Mouse (Mus musculus) kidney, postnatal 0 days (tissue): ENCODE results near the gene Amotl1. TPM values are rescaled to one million over a fixed set of nuclear protein-coding genes. Genes with fewer than 3 reads are reported as not detected.

Source experiments
- ATAC-seq: fragments of 200-750 bp; cut with Nextera tagmentation; replicated peaks from 2 replicates; pipeline ENCODE4 v1.8.0; 2017; ENCODE audit warnings: low read depth, moderate number of reproducible peaks, moderate TSS enrichment, moderate library complexity; ENCODE audit not compliant: low FRiP score
- DNase-seq: peaks from one replicate; pipeline ENCODE4 v3.0.0-alpha.2; 2016; ENCODE audit warnings: low spot score
- H3K27ac ChIP-seq: fragments of 300-500 bp; sonication (generic); 2 replicates; pipeline ENCODE4 v1.5.1; 2014; ENCODE audit warnings: mild to moderate bottlenecking
- H3K27me3 ChIP-seq: fragments of 300-500 bp; sonication (generic); 2 replicates; pipeline ENCODE4 v1.6.1; 2014; ENCODE audit warnings: low read length, mixed read lengths; ENCODE audit not compliant: insufficient read depth
- H3K36me3 ChIP-seq: fragments of 300-500 bp; sonication (generic); 2 replicates; pipeline ENCODE4 v1.6.1; 2014; ENCODE audit warnings: low read length, mixed read lengths; ENCODE audit not compliant: insufficient read depth
- H3K4me1 ChIP-seq: fragments of 300-500 bp; sonication (generic); replicated peaks from 2 replicates; pipeline ENCODE4 v1.6.1; 2014; ENCODE audit warnings: antibody characterized with exemption, low read length, mixed read lengths; ENCODE audit not compliant: insufficient read depth
- H3K4me2 ChIP-seq: fragments of 300-500 bp; sonication (generic); 2 replicates; pipeline ENCODE4 v1.6.1; 2014; ENCODE audit warnings: mild to moderate bottlenecking, low read length, moderate library complexity, mixed read lengths
- H3K4me3 ChIP-seq: fragments of 300-500 bp; sonication (generic); replicated peaks from 2 replicates; pipeline ENCODE4 v1.5.1; 2014; ENCODE audit warnings: low read depth, low read length
- H3K9ac ChIP-seq: fragments of 300-500 bp; sonication (generic); 2 replicates; pipeline ENCODE4 v1.6.1; 2014; ENCODE audit warnings: low read depth, low read length
- H3K9me3 ChIP-seq: fragments of 300-500 bp; sonication (generic); replicated peaks from 2 replicates; pipeline ENCODE4 v1.6.1; 2016; ENCODE audit warnings: low read length, inconsistent platforms, mixed read lengths
- CTCF ChIP-seq: IDR thresholded peaks from 2 replicates; pipeline ENCODE4 v1.5.1; 2016; ENCODE audit warnings: antibody characterized with exemption, low read depth, mild to moderate bottlenecking, moderate library complexity
- WGBS: fragments of 180-500 bp; shearing (Covaris S2); extraction: QIAGEN DNeasy Blood & Tissue Kit; methylation state at CpG from one replicate; pipeline ENCODE4 v1.1.7; 2014; 5-methylcytosine and 5-hydroxymethylcytosine counted together
- polyA plus RNA-seq: library from polyadenylated mRNA; unstranded; fragments of >200 nt; fragmentation: Nextera tagmentation; extraction: Ambion mirVana; gene quantifications from 2 replicates; pipeline ENCODE4 v1.2.1, GENCODE M21; 2015

The Amotl1 gene
- polyA plus RNA-seq, 1 experiment from 2014 or later, result 12.0 TPM

GRCm38 (mm10) chr9:14500023-14500915 is 144.6 kb downstream of the Amotl1 start, which contains the start of the genes Kdm4d and Cwc15:
Kdm4d (minus strand) TSS chr9:14500482.
Cwc15 (plus strand) TSS chr9:14500617.
- ATAC-seq, result peak; percentile 98
- WGBS, result 1% methylated on average over 59 of the region's 59 CpGs

GRCm38 (mm10) chr9:14498896-14499705 is 145.8 kb downstream of the Amotl1 start:
- no peak for ATAC-seq
- Histone ChIP-seq H3K27me3 (no peaks in the 10 kb centered on the region), H3K9me3 (no peaks in the 10 kb centered on the region), H3K36me3 (peaks cover 16% of the 10 kb centered on the region; the same call in 1 of the 2 replicates), H3K4me2 (peak overlapping the region; percentile 58), H3K9ac (no peak overlapping the region), H3K4me3 (no peak overlapping the region), H3K27ac (no peak overlapping the region), H3K4me1 (0 out of 2 replicates have a peak, but pooled peaks cover 3% of the 10 kb centered on the region)
- TF ChIP-seq CTCF, result no peak
- WGBS, result 83% methylated on average over 4 of the region's 4 CpGs
- no peak for DNase-seq

More at GRCm38 (mm10) chr9:14500023-14500915, 144.6 kb downstream of the Amotl1 start, which contains the start of the genes Kdm4d and Cwc15:
- peak; percentile 95 for DNase-seq
- 0 out of 2 replicates have a peak, but pooled peaks cover 3% of the 10 kb centered on the region for H3K4me1 ChIP-seq
- no peak for TF ChIP-seq CTCF
- H3K4me3 ChIP-seq, result peak within 1 kb of the TSS; percentile 74
- no peaks in the 10 kb centered on the region for H3K27me3 ChIP-seq
- peak within 1 kb of the TSS; percentile 58 for H3K4me2 ChIP-seq
- peaks cover 22% of the 10 kb centered on the region for H3K36me3 ChIP-seq
- H3K9me3 ChIP-seq, result no peaks in the 10 kb centered on the region
- peak within 1 kb of the TSS; percentile 81 for H3K27ac ChIP-seq
- H3K9ac ChIP-seq, result peak within 1 kb of the TSS; percentile 86

Other genes with a start within 250 kb of the Amotl1 start
- 0.18 and 0.22 TPM in 2 replicates for gene Kdm4d, start 144.6 kb downstream of the Amotl1 start, polyA plus RNA-seq
- gene Cwc15, start 144.4 kb downstream of the Amotl1 start, polyA plus RNA-seq, result 155 and 171 TPM in 2 replicates
- 0.08 and 0.11 TPM in 2 replicates for gene Piwil4, start 95.7 kb upstream of the Amotl1 start, polyA plus RNA-seq
- gene Fut4, start 107.3 kb upstream of the Amotl1 start, polyA plus RNA-seq, result 2.9 and 3.2 TPM in 2 replicates
- not detected in 2 replicates for gene 1700012B09Rik, start 126.0 kb upstream of the Amotl1 start, polyA plus RNA-seq
- gene Mre11a, start 139.6 kb upstream of the Amotl1 start, polyA plus RNA-seq, result 14.4 and 15.5 TPM in 2 replicates
- 40.1 and 40.7 TPM in 2 replicates for gene Ankrd49, start 139.8 kb upstream of the Amotl1 start, polyA plus RNA-seq
- gene Gpr83, start 215.2 kb upstream of the Amotl1 start, polyA plus RNA-seq, result 0.54 and 0.59 TPM in 2 replicates